Mouse (Mus musculus): Measurements from ENCODE around the gene Socs3. TPM values are rescaled to one million over a fixed set of nuclear protein-coding genes. Genes with fewer than 3 reads are reported as not detected.
A peak's percentile ranks its signal among the peaks of the same experiment; 100 is the strongest.

The Socs3 gene
- total and polyA plus RNA-seq, 2 experiments from 2014 or later = 6.5 to 11.0 TPM

DNA sequence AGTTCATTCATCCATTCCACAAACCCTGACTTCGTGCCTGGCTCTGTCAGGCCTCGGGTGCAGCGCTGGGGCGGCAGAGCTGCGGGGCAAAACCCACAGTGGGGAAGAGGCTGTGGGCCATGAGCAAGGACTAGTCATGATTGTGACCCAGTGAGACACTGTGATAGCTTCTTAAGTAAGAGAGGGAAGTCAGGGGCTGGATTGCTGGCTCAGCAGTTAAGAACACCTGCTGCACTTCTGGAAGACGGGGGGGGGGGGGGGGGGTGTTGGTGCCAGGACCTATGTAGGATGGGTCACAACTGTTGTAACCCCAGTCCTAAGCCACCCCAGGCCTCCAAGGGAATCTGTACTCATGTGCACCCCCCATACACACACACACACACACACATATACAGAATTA is 1.3 kb upstream of the Socs3 start:
- Histone ChIP-seq H3K4me3 (ENCODE audit: low read depth, low read length) (no peak overlapping the region), H3K36me3 (ENCODE audit: insufficient read depth) (no peaks in the 10 kb centered on the region), H3K27ac (ENCODE audit: low read depth, low read length) (no peak overlapping the region), H3K4me2 (ENCODE audit: low read depth) (no peak overlapping the region), H3K9me3 (ENCODE audit: low read length) (no peaks in the 10 kb centered on the region), H3K9ac (no peak overlapping the region), H3K4me1 (ENCODE audit: insufficient read depth) (peaks cover 17% of the 10 kb centered on the region), H3K27me3 (ENCODE audit: insufficient read depth, low read length) (no peaks in the 10 kb centered on the region)
- WGBS = 67% methylated on average over 5 of the region's 6 CpGs
- DNase-seq (no peak), ATAC-seq (no peak)
- TF ChIP-seq CTCF (IDR thresholded peaks at IDR 0.05; ENCODE audit: low read depth) = no peak

DNA sequence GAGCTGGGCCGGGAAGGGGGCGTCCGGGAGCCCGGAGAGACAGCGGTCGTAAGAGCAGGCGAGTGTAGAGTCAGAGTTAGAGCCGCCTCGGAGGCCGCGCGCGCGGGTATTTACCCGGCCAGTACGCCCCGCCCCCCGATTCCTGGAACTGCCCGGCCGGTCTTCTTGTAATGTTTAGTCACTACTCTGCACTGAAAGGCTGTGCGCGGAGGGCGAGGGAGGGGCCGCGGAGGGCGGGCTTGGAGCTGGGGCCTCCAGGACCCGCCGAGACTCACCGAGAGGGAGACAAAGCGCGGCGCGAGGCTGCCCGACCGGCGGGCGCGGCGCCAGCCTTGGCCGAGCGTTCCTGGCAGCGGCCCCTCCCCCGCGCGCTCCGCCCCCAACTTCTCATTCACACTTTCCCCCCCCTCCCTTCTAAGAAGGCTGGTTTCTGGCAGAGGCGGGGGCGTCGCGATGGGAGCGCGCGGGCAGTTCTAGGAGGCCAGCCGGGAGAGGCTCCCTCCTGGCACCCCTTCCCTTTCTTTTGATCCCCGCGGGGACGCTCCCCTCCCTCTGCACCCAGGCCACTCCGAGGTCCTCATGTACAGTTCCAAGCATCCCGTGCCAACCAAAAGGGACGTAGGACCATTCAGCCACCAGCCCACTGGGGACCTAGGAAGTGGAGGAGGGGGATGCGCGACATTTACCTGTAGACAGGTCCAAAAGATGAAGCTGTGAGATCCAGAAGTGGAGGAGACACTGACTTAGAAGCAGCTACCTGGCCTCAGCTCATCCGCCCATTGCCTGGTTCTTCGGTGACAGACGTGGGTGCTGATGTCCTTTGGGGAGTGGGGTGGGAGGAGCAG is 525 bp downstream of the Socs3 start:
- Histone ChIP-seq H3K27me3 (ENCODE audit: insufficient read depth, low read length) (no peaks in the 10 kb centered on the region), H3K4me3 (ENCODE audit: low read depth, low read length) (peak overlapping the region; percentile 62), H3K9ac (peak overlapping the region; percentile 76), H3K36me3 (ENCODE audit: insufficient read depth) (no peaks in the 10 kb centered on the region), H3K9me3 (ENCODE audit: low read length) (no peaks in the 10 kb centered on the region), H3K4me1 (ENCODE audit: insufficient read depth) (peaks cover 17% of the 10 kb centered on the region), H3K4me2 (ENCODE audit: low read depth) (peak overlapping the region; percentile 95), H3K27ac (ENCODE audit: low read depth, low read length) (peak overlapping the region; percentile 72)
- WGBS = 6% methylated on average over 55 of the region's 65 CpGs
- DNase-seq (peak; percentile 90), ATAC-seq (peak; percentile 89)
- no peak for TF ChIP-seq CTCF (IDR thresholded peaks at IDR 0.05; ENCODE audit: low read depth)

DNA sequence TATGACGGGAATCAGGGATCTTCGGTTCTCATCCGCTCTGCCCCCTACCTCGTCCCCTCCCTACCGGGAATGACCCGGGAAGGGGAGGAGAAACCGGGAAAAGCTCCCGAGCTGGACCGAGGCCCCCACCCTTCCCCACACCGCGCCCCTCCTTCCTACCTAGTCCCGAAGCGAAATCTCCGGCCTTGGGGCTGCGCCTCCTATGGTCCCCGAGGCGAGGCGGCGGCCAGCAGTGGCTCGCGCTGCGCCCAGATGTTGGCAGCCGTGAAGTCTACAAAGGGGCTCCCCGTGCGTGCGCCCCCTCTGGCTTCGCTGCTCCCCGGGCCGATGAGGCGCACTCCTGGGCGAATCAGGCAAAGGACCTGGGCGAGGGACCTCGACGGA is 1.1 kb downstream of the Socs3 start:
- Histone ChIP-seq H3K4me2 (ENCODE audit: low read depth) (peak overlapping the region; percentile 95), H3K4me3 (ENCODE audit: low read depth, low read length) (peak overlapping the region; percentile 62), H3K9ac (peak overlapping the region; percentile 76), H3K4me1 (ENCODE audit: insufficient read depth) (peaks cover 17% of the 10 kb centered on the region), H3K27me3 (ENCODE audit: insufficient read depth, low read length) (no peaks in the 10 kb centered on the region), H3K27ac (ENCODE audit: low read depth, low read length) (peak overlapping the region; percentile 72), H3K9me3 (ENCODE audit: low read length) (no peaks in the 10 kb centered on the region), H3K36me3 (ENCODE audit: insufficient read depth) (no peaks in the 10 kb centered on the region)
- WGBS = under 1% methylated on average over 29 of the region's 34 CpGs
- ATAC-seq (peak; percentile 38), DNase-seq (no peak)
- TF ChIP-seq CTCF (IDR thresholded peaks at IDR 0.05; ENCODE audit: low read depth) = peak; percentile 63

DNA sequence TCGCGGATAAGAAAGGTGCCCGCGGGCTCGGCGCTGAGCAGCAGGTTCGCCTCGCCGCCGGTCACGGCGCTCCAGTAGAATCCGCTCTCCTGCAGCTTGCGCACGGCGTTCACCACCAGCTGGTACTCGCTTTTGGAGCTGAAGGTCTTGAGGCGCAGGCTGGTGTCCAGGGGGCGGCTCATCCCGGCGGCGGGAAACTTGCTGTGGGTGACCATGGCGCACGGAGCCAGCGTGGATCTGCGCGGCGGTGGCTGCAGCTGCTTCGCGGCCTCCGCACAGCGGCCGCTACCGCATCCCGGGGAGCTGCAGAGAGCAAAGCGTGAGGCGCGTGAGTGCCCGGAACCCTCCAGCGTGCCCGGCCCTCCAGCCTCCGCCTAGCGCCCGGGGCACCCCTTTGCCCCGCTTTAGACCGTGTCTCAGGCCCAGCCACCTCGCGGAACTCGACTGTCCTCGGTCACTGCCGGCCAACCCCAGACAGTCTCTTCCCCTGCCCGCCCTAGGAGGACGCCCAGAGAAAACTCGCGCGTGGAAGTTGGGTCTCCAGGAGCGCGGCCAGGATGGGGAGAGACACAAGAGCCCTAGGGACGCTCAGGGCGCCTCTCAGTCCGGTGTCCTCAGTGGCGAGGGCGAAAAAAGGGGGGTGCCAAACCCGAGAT is 1.7 kb downstream of the Socs3 start:
- TF ChIP-seq CTCF (IDR thresholded peaks at IDR 0.05; ENCODE audit: low read depth) = no peak
- 5% methylated on average over 63 of the region's 64 CpGs for WGBS
- peak; percentile 55 for DNase-seq
- Histone ChIP-seq H3K36me3 (ENCODE audit: insufficient read depth) (no peaks in the 10 kb centered on the region), H3K27me3 (ENCODE audit: insufficient read depth, low read length) (no peaks in the 10 kb centered on the region), H3K27ac (ENCODE audit: low read depth, low read length) (peak overlapping the region; percentile 72), H3K4me2 (ENCODE audit: low read depth) (peak overlapping the region; percentile 95), H3K9ac (peak overlapping the region; percentile 76), H3K9me3 (ENCODE audit: low read length) (no peaks in the 10 kb centered on the region), H3K4me3 (ENCODE audit: low read depth, low read length) (peak overlapping the region; percentile 62), H3K4me1 (ENCODE audit: insufficient read depth) (peaks cover 19% of the 10 kb centered on the region)
- no peak for ATAC-seq

DNA sequence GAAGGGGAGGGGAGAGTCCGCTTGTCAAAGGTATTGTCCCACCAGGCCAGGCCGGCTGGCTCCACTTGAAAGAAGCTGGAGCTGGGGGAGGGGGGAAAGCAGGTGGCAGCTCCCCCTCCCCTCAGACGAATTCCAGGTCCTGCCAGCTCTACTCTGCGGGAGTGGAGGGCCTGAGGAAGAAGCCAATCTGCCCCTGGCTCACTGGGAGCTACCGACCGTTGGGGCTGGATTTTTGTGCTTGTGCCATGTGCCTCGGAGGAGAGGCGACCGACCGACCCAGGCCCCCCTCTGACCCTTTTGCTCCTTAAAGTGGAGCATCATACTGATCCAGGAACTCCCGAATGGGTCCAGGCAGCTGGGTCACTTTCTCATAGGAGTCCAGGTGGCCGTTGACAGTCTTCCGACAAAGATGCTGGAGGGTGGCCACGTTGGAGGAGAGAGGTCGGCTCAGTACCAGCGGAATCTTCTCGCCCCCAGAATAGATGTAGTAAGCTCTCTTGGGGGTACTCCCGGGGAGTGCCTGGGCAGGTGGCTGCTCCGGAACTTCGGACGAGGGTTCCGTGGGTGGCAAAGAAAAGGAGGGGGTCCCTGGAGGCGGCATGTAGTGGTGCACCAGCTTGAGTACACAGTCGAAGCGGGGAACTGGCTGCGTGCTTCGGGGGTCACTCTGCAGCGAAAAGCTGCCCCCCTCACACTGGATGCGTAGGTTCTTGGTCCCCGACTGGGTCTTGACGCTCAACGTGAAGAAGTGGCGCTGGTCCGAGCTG is 2.4 kb downstream of the Socs3 start:
- TF ChIP-seq CTCF (IDR thresholded peaks at IDR 0.05; ENCODE audit: low read depth) = peak; percentile 18; the same call in 1 of the 2 replicates
- H3K4me2 ChIP-seq (ENCODE audit: low read depth) = peak overlapping the region; percentile 95
- no peak overlapping the region for H3K27ac ChIP-seq (ENCODE audit: low read depth, low read length)
- H3K9ac ChIP-seq = peak overlapping the region; percentile 76
- H3K9me3 ChIP-seq (ENCODE audit: low read length) = no peaks in the 10 kb centered on the region
- 8% methylated on average over 34 of the region's 34 CpGs for WGBS
- H3K27me3 ChIP-seq (ENCODE audit: insufficient read depth, low read length) = no peaks in the 10 kb centered on the region
- ATAC-seq (no peak), DNase-seq (peak; percentile 31)
- H3K4me1 ChIP-seq (ENCODE audit: insufficient read depth) = peaks cover 22% of the 10 kb centered on the region
- H3K36me3 ChIP-seq (ENCODE audit: insufficient read depth) = no peaks in the 10 kb centered on the region
- peak overlapping the region; percentile 62 for H3K4me3 ChIP-seq (ENCODE audit: low read depth, low read length)

DNA sequence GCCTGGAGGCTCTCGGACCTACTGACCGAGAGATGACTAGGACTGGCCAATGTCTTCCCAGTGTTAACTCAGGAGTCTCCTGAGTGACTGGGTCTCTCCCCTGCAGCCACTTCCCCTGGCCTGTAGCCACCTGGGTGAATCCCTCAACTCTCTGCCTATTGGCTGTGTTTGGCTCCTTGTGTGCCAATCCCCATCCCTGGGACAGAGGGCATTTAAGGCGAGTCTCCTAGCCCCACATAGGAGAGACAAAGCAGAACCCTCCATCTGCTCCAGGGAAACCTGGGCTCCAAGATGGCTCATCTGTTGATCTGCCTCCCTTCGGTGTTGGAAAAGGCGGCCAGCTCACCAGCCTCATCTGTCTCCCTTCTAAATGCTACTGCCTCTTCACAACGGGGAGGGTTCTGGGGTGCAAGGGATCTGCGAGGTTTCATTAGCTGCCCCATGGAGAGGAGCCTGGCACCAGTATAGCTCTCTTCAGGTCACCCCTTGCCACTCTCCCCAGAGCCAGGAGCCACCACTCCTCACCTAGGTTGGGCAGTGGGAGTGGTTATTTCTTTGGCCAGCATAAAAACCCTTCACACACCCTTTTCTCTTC is 3.2 kb downstream of the Socs3 start:
- WGBS = 33% methylated on average over 7 of the region's 7 CpGs
- Histone ChIP-seq H3K4me3 (ENCODE audit: low read depth, low read length) (no peak overlapping the region), H3K4me2 (ENCODE audit: low read depth) (peak overlapping the region; percentile 95), H3K9me3 (ENCODE audit: low read length) (no peaks in the 10 kb centered on the region), H3K9ac (0 out of 2 replicates have a peak overlapping the region, but pooled peaks have one; percentile 14), H3K4me1 (ENCODE audit: insufficient read depth) (peaks cover 22% of the 10 kb centered on the region), H3K36me3 (ENCODE audit: insufficient read depth) (no peaks in the 10 kb centered on the region), H3K27ac (ENCODE audit: low read depth, low read length) (no peak overlapping the region), H3K27me3 (ENCODE audit: insufficient read depth, low read length) (no peaks in the 10 kb centered on the region)
- DNase-seq (no peak), ATAC-seq (no peak)
- TF ChIP-seq CTCF (IDR thresholded peaks at IDR 0.05; ENCODE audit: low read depth) = no peak
